Mouse (Mus musculus): ENCODE measurements around the gene Gpt2.

- TF ChIP-seq CTCF (conservative IDR thresholded peaks at IDR 0.05; ENCODE audit: insufficient read depth, insufficient read length, low read depth, low read length), result no peak
- no peak for TF ChIP-seq POLR2A (IDR thresholded peaks at IDR 0.05; ENCODE audit: low read depth, low read length)
Measured at GRCm38 (mm10) chr8:85556986-85557600, 64.7 kb downstream of the Gpt2 start.
